In the genomic region with DNA sequence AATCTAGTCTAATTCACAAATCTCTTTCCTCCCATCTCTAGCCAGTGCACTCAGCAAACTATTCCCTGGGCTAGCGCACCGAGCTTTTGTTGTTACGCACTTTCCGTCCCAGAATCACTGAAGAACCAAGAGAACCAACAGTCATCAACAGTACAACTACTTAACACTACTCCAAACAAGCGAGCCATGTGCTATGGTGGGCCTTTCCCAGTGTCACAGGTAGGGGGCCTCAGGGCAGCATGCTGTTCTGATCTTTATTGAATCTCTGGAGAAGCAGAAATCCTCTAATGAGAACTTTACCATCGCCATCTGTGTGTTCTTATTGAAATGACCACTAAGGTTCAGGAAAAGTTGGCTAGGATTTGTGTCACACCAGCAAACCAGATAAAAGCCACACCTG, we compare ENCODE assay signal across 24 mouse cellular contexts. TPM values are rescaled to one million over a fixed set of nuclear protein-coding genes. Genes with fewer than 3 reads are reported as not detected.
DNase-seq lines count a peak whose midpoint lies in the region; ATAC-seq and TF ChIP-seq lines count a peak whose summit lies in the region.
"Had no signal": no experiment of that assay in that cellular context is flagged by ENCODE, and none has a peak within 500 bp of the region (broad histone marks: within the 10 kb centered on the region; RNA-seq: fewer than 3 reads in every experiment).

No protein-coding gene starts in this region.

- no peak overlapping the region for H3K4me3 ChIP-seq in layer of hippocampus, adult 2 months
- H3K4me3 ChIP-seq in midbrain, embryonic 13.5 days (replicated peaks) = no peak overlapping the region
- no peak overlapping the region for H3K4me3 ChIP-seq in midbrain, embryonic 15.5 days
- H3K4me3 ChIP-seq: forebrain, embryonic 13.5 days; heart, embryonic 10.5 days; hindbrain, embryonic 10.5 days; liver, embryonic 15.5 days; megakaryocyte, embryonic 14.5 days; myocyte; neural tube, embryonic 13.5 days had no signal

- in situ Hi-C loops in Patski (cut with MboI; ENCODE audit: low pct_unique_long_range_greater_than_20kb) = no loop called here

- no peak overlapping the region for H3K9ac ChIP-seq in midbrain, embryonic 13.5 days (replicated peaks)
- H3K9ac ChIP-seq in midbrain, embryonic 15.5 days = no peak overlapping the region
- H3K9ac ChIP-seq: forebrain, embryonic 13.5 days; liver, embryonic 15.5 days; neural tube, embryonic 13.5 days had no signal

- no peaks in the 10 kb centered on the region for H3K36me3 ChIP-seq in midbrain, embryonic 13.5 days
- H3K36me3 ChIP-seq in midbrain, embryonic 15.5 days (replicated peaks) = 0 out of 2 replicates have a peak, but pooled peaks cover 3% of the 10 kb centered on the region
- H3K36me3 ChIP-seq: neural tube, embryonic 13.5 days had no signal

- no peaks in the 10 kb centered on the region for H3K4me1 ChIP-seq in midbrain, embryonic 13.5 days (replicated peaks)
- no peaks in the 10 kb centered on the region for H3K4me1 ChIP-seq in midbrain, embryonic 15.5 days
- H3K4me1 ChIP-seq: forebrain, embryonic 13.5 days; hindbrain, embryonic 10.5 days; neural tube, embryonic 13.5 days had no signal

- POLR2A ChIA-PET in Patski (lab: Charles Lee) = interaction anchor here (0.6 kb wide), 1 partner anchor 107 kb away, joined by 3 read pairs; no protein-coding TSS in a partner anchor

- H3K9me3 ChIP-seq in midbrain, embryonic 13.5 days = no peaks in the 10 kb centered on the region
- H3K9me3 ChIP-seq in midbrain, embryonic 15.5 days = no peaks in the 10 kb centered on the region
- H3K9me3 ChIP-seq: forebrain, embryonic 13.5 days; heart, embryonic 10.5 days; hindbrain, embryonic 10.5 days; liver, embryonic 15.5 days; megakaryocyte, embryonic 14.5 days; neural tube, embryonic 13.5 days had no signal

- CTCF ChIA-PET in Patski (lab: Charles Lee) = interaction anchor here (1.8 kb wide), 1 partner anchor 11 kb away, joined by 4 read pairs; no protein-coding TSS in a partner anchor

- peak; percentile 34 for TF ChIP-seq CTCF in layer of hippocampus, adult 2 months (conservative IDR thresholded peaks at IDR 0.05)
- TF ChIP-seq CTCF in Patski (IDR thresholded peaks at IDR 0.05) = peak; percentile 49

- H3K27ac ChIP-seq in layer of hippocampus, adult 2 months = no peak overlapping the region
- H3K27ac ChIP-seq in midbrain, embryonic 13.5 days = no peak overlapping the region
- no peak overlapping the region for H3K27ac ChIP-seq in midbrain, embryonic 15.5 days
- H3K27ac ChIP-seq: forebrain, embryonic 13.5 days; heart, embryonic 10.5 days; hindbrain, embryonic 10.5 days; liver, embryonic 15.5 days; neural tube, embryonic 13.5 days had no signal

- H3K4me2 ChIP-seq in midbrain, embryonic 13.5 days (replicated peaks) = no peak overlapping the region
- no peak overlapping the region for H3K4me2 ChIP-seq in midbrain, embryonic 15.5 days
- H3K4me2 ChIP-seq: forebrain, embryonic 13.5 days; liver, embryonic 15.5 days; neural tube, embryonic 13.5 days had no signal

- no peak for DNase-seq in layer of hippocampus, adult 2 months (ENCODE audit: low spot score in 2 of 2)
- DNase-seq in layer of hippocampus, adult 9-11 months = no peak
- DNase-seq in testis, postnatal 10 days (ENCODE audit: low spot score) = peak; percentile 39
- DNase-seq in testis, postnatal 14 days (ENCODE audit: low spot score) = no peak
- DNase-seq in Patski (ENCODE audit: low read depth, low spot score) = no peak
- DNase-seq: adrenal gland, postnatal 36 days; cerebellum, adult 9-10 months; kidney, adult 18-20 months; lung, postnatal 10 days; retina, postnatal 1 day; right cerebral cortex, postnatal 25 days; thymus, adult 18-20 months had no signal

- H3K27me3 ChIP-seq in Patski = no peaks in the 10 kb centered on the region
- H3K27me3 ChIP-seq in midbrain, embryonic 13.5 days = no peaks in the 10 kb centered on the region
- H3K27me3 ChIP-seq in midbrain, embryonic 15.5 days (replicated peaks) = no peaks in the 10 kb centered on the region
- H3K27me3 ChIP-seq: forebrain, embryonic 13.5 days; megakaryocyte, embryonic 14.5 days; neural tube, embryonic 13.5 days had no signal

- ATAC-seq in Patski = no peak
- no peak for ATAC-seq in midbrain, embryonic 13.5 days
- no peak for ATAC-seq in midbrain, embryonic 15.5 days (replicated peaks)
- ATAC-seq: forebrain, embryonic 13.5 days; hindbrain, embryonic 16.5 days; midbrain, embryonic 16.5 days had no signal

- 89% methylated on average over 6 of the region's 6 CpGs for WGBS in midbrain, embryonic 13.5 days
- WGBS in midbrain, embryonic 15.5 days = 88% methylated on average over 6 of the region's 6 CpGs

RNA-seq across cellular contexts. Expression of gene Cycs, which starts 8.8 kb away (rescaled TPM):
- 10 to 100 TPM; 44.7 to 46.1 TPM for total RNA-seq in layer of hippocampus, adult 2 months (2021)
- 46.1 TPM for polyA plus RNA-seq in Patski (2021)
- 66.0 and 73.9 TPM in 2 replicates for polyA plus RNA-seq in midbrain, embryonic 13.5 days (2015; fragmentation: Nextera tagmentation; extraction: Ambion mirVana)
- 65.9 and 67.7 TPM in 2 replicates for polyA plus RNA-seq in midbrain, embryonic 15.5 days (2015; fragmentation: Nextera tagmentation; extraction: Ambion mirVana)

RNA-seq across cellular contexts. Expression of gene 4921507P07Rik, which starts 38.9 kb away (rescaled TPM):
- total RNA-seq in layer of hippocampus, adult 2 months (2021) = under 1 TPM; 0.26 to 0.34 TPM
- 0.51 TPM for polyA plus RNA-seq in Patski (2021)
- polyA plus RNA-seq in midbrain, embryonic 13.5 days (2015; fragmentation: Nextera tagmentation; extraction: Ambion mirVana) = 1.9 and 2.9 TPM in 2 replicates
- polyA plus RNA-seq in midbrain, embryonic 15.5 days (2015; fragmentation: Nextera tagmentation; extraction: Ambion mirVana) = 3.1 and 3.2 TPM in 2 replicates
- polyA plus RNA-seq: C2C12 had no signal
